ENCODE assay signal across 24 mouse cellular contexts in the genomic region with DNA sequence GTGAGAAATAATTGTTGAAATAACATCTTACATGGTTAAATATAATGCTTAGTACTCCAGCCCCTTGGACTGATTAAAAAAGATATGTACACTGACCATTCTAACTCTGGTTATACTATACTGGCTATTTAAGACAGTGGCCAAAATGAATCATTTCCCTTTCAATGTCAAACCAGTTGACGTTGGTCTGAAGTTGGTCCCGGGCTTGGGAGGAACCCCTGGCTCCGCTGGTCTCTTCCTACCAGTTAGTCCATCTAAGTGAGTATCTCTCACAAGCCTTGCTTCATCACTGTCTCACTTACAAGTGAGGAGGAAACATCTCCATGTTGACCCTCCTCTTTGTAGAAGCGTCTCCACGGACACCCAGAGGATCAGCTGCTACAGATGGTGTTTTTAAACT. TPM values are rescaled to one million over a fixed set of nuclear protein-coding genes. Genes with fewer than 3 reads are reported as not detected.
"Had no signal": no experiment of that assay in that cellular context is flagged by ENCODE, and none has a peak within 500 bp of the region (broad histone marks: within the 10 kb centered on the region; RNA-seq: fewer than 3 reads in every experiment).

No protein-coding gene starts in this region.

- H3K4me1 ChIP-seq: heart, embryonic 13.5 days; heart, embryonic 15.5 days; hindbrain, embryonic 13.5 days; hindbrain, embryonic 15.5 days; kidney, embryonic 15.5 days; limb, embryonic 10.5 days; limb, embryonic 12.5 days had no signal

- H3K4me3 ChIP-seq: heart, embryonic 13.5 days; heart, embryonic 15.5 days; hindbrain, embryonic 13.5 days; hindbrain, embryonic 15.5 days; kidney, embryonic 15.5 days; left cerebral cortex, adult 2 months; limb, embryonic 10.5 days; limb, embryonic 12.5 days had no signal

- H3K27me3 ChIP-seq: heart, embryonic 15.5 days; hindbrain, embryonic 13.5 days; hindbrain, embryonic 15.5 days; kidney, embryonic 15.5 days; limb, embryonic 12.5 days had no signal

- H3K36me3 ChIP-seq: heart, embryonic 13.5 days; heart, embryonic 15.5 days; hindbrain, embryonic 13.5 days; hindbrain, embryonic 15.5 days; kidney, embryonic 15.5 days; limb, embryonic 10.5 days; limb, embryonic 12.5 days had no signal

- H3K9me3 ChIP-seq: heart, embryonic 13.5 days; heart, embryonic 15.5 days; hindbrain, embryonic 13.5 days; hindbrain, embryonic 15.5 days; kidney, embryonic 15.5 days; limb, embryonic 10.5 days had no signal

- DNase-seq: gastrocnemius, postnatal 14 days; gastrocnemius, postnatal 36 days; heart, adult 18-20 months; heart, postnatal 14 days; heart, postnatal 36 days; kidney, adult 11 months; kidney, adult 2 months; kidney, adult 9 months; kidney, postnatal 14 days; kidney, postnatal 36 days; liver had no signal

- H3K27ac ChIP-seq: heart, embryonic 13.5 days; heart, embryonic 15.5 days; hindbrain, embryonic 13.5 days; hindbrain, embryonic 15.5 days; hindbrain, postnatal 0 days; kidney, embryonic 15.5 days; kidney, postnatal 0 days; left cerebral cortex, adult 2 months; limb, embryonic 10.5 days; limb, embryonic 12.5 days had no signal

RNA-seq across cellular contexts. Expression of gene Lyz1, which starts 11.7 kb away (rescaled TPM):
- total RNA-seq: hematopoietic stem cell, adult 5-6 weeks had no signal
- polyA plus RNA-seq: hindbrain, embryonic 11.5 days; hindbrain, embryonic 13.5 days; hindbrain, embryonic 15.5 days; hindbrain, postnatal 0 days; kidney, embryonic 15.5 days; limb, embryonic 10.5 days; limb, embryonic 12.5 days; liver, embryonic 11.5 days had no signal
